Mouse (Mus musculus) naive thymus-derived CD4-positive, alpha-beta T cell, adult 2 months (primary cell): ENCODE measurements around the gene Icmt.

Experiments
- DNase-seq: peaks from one replicate; pipeline ENCODE4 v3.0.0-alpha.2; 2011; ENCODE audit warnings: low read depth

The Icmt gene

GRCm38 (mm10) chr4:152300375-152300774, 3.3 kb downstream of the Icmt start:
- no peak for DNase-seq

- no peak for DNase-seq
Observed at GRCm38 (mm10) chr4:152302012-152302411, 5.0 kb downstream of the Icmt start.

- DNase-seq: no peak
Observed at GRCm38 (mm10) chr4:152303172-152303571, 6.1 kb downstream of the Icmt start.

- no peak for DNase-seq
Observed at GRCm38 (mm10) chr4:152304685-152305084, 7.7 kb downstream of the Icmt start.

- no peak for DNase-seq
Observed at GRCm38 (mm10) chr4:152305991-152306390, 9.0 kb downstream of the Icmt start.

GRCm38 (mm10) chr4:152307542-152307941, 10.5 kb downstream of the Icmt start:
- no peak for DNase-seq

- no peak for DNase-seq
Observed at GRCm38 (mm10) chr4:152312186-152312585, 15.2 kb downstream of the Icmt start.

- DNase-seq: peak; percentile 31
Observed at GRCm38 (mm10) chr4:152313211-152313632, 16.2 kb downstream of the Icmt start.

GRCm38 (mm10) chr4:152313934-152314333, 16.9 kb downstream of the Icmt start:
- peak; percentile 31 for DNase-seq

GRCm38 (mm10) chr4:152315498-152316213, 18.6 kb downstream of the Icmt start:
- DNase-seq: no peak

- DNase-seq: no peak
Observed at GRCm38 (mm10) chr4:152317631-152318033, 20.6 kb downstream of the Icmt start.

GRCm38 (mm10) chr4:152318517-152319234, 21.6 kb downstream of the Icmt start, which contains the start of gene Rnf207:
Gene Rnf207 (minus strand): TSS chr4:152318993.
- DNase-seq: peak; percentile 66

- no peak for DNase-seq
Observed at GRCm38 (mm10) chr4:152321464-152321863, 24.4 kb downstream of the Icmt start.

- peak; percentile 31 for DNase-seq
Observed at GRCm38 (mm10) chr4:152324641-152325562, 27.9 kb downstream of the Icmt start.

GRCm38 (mm10) chr4:152325574-152326411, 28.8 kb downstream of the Icmt start, which contains the start of gene Rpl22:
Gene Rpl22 (plus strand): TSS chr4:152325742.
- peak; percentile 97 for DNase-seq

- DNase-seq: no peak
Observed at GRCm38 (mm10) chr4:152326543-152326942, 29.5 kb downstream of the Icmt start.

- DNase-seq: peak; percentile 56
Observed at GRCm38 (mm10) chr4:152328691-152329090, 31.7 kb downstream of the Icmt start.

GRCm38 (mm10) chr4:152332952-152333351, 35.9 kb downstream of the Icmt start:
- peak; percentile 61 for DNase-seq

GRCm38 (mm10) chr4:152333587-152333986, 36.6 kb downstream of the Icmt start:
- DNase-seq: no peak

- DNase-seq: no peak
Observed at GRCm38 (mm10) chr4:152337772-152338171, 40.7 kb downstream of the Icmt start.
